Mouse (Mus musculus) layer of hippocampus, adult 2 months (tissue): ENCODE measurements around the gene Cux2. TPM values are rescaled to one million over a fixed set of nuclear protein-coding genes. Genes with fewer than 3 reads are reported as not detected.

Source experiments
- DNase-seq, 2 experiments: peaks; one replicate each; pipeline ENCODE4 v3.0.0; 2022; ENCODE audit warnings: low spot score in 2 of 2
- H3K27ac ChIP-seq: fragments of 200-600 bp; 2 replicates; pipeline ENCODE4 v1.8.1; 2022
- H3K4me3 ChIP-seq: fragments of 200-600 bp; 2 replicates; pipeline ENCODE4 v1.8.1; 2022; ENCODE audit warnings: mild to moderate bottlenecking
- CTCF ChIP-seq: fragments of 200-600 bp; conservative IDR thresholded peaks from 2 replicates; pipeline ENCODE4 v1.8.1; 2022; ENCODE audit warnings: antibody characterized with exemption, mild to moderate bottlenecking, moderate library complexity
- total RNA-seq, 2 experiments: library from RNA; stranded (reverse); gene quantifications; 2 replicates each; pipeline ENCODE4 v1.2.3; 2021

Gene Cux2
- total RNA-seq, 2 experiments from 2014 or later = 30.0 to 30.9 TPM

DNA sequence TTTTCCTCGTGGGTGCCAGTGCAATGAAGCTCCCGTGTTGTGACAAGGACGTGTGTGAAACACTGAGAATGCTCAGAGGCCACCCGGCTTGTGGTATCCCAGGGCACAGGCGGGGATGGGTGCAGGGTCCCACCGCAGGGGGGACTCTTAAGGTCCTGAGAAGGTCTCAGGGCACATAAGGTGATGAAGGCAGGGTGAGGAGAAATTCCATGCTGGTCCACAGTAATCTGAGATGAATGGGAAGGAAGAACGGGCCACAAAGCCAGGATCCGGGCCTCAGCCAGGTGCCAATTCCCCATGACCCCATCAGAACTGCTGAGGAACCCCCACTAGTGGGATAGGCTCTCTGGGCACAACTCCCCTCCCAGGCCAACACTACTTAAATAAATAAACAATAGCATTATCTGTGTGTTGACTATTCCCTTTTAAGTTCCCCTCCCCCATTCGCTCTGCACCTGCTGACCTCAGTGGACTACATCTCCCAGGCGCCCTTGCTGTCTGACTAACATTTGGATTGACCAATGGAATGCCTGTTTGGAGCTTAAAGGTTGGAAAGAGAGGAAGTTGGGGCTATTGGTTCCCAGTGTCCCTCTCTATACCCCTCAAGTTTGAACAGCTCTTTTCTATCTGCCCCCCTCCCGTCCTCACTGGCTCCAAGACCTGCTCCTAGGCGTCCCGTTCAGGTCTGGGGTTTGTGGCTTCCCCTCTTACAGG is 4.4 kb upstream of the Cux2 start:
- TF ChIP-seq CTCF = no peak
- peak overlapping the region; percentile 37; the same call in 1 of the 2 replicates for H3K27ac ChIP-seq
- H3K4me3 ChIP-seq = 0 out of 2 replicates have a peak overlapping the region, but pooled peaks have one; percentile 7
- DNase-seq = peak in 1 of 2 experiments; percentile 42

DNA sequence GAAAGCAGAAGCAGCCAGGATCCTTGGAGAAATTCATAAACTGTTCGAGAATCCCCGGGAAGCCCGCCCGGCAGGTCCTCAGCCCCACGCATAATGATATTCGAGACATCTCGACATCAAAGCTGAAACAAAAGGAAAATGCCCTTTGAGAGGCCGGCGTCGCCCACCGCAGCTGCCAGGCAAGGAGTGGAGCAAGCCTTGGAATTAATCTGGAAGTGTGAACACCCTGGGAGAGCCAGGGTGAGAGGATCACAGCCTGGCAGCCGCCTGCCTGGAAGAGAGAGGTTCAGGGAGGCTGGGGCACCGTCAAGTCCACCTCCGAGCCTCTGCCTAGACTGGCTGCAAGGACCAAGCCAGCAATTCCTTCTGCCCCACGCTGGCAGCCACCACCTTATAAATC is 3.7 kb upstream of the Cux2 start:
- DNase-seq = no peak
- H3K27ac ChIP-seq = no peak overlapping the region
- no peak for TF ChIP-seq CTCF
- no peak overlapping the region for H3K4me3 ChIP-seq

DNA sequence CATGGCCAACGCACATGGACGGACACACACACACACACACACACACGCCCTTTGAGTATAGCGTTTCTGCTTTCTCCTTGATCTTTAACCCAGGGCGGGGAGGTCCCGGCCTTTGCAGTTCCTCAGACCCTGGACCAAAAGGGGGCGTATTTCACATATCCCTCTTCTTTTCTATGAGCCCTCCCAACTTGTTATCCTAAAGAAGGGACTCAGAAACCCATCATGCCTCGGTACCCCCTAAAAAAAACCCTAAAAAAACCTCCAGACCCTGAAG is 867 bp upstream of the Cux2 start:
- DNase-seq = no peak
- no peak for TF ChIP-seq CTCF
- no peak overlapping the region for H3K27ac ChIP-seq
- no peak overlapping the region; the same call in 1 of the 2 replicates for H3K4me3 ChIP-seq

- DNase-seq = peak in 1 of 2 experiments; percentile 35
- Histone ChIP-seq H3K27ac (peak overlapping the region; percentile 53), H3K4me3 (peak overlapping the region; percentile 62)
- no peak for TF ChIP-seq CTCF
Observed at GRCm38 (mm10) chr5:122049664-122050016, 262 bp downstream of the Cux2 start.

DNA sequence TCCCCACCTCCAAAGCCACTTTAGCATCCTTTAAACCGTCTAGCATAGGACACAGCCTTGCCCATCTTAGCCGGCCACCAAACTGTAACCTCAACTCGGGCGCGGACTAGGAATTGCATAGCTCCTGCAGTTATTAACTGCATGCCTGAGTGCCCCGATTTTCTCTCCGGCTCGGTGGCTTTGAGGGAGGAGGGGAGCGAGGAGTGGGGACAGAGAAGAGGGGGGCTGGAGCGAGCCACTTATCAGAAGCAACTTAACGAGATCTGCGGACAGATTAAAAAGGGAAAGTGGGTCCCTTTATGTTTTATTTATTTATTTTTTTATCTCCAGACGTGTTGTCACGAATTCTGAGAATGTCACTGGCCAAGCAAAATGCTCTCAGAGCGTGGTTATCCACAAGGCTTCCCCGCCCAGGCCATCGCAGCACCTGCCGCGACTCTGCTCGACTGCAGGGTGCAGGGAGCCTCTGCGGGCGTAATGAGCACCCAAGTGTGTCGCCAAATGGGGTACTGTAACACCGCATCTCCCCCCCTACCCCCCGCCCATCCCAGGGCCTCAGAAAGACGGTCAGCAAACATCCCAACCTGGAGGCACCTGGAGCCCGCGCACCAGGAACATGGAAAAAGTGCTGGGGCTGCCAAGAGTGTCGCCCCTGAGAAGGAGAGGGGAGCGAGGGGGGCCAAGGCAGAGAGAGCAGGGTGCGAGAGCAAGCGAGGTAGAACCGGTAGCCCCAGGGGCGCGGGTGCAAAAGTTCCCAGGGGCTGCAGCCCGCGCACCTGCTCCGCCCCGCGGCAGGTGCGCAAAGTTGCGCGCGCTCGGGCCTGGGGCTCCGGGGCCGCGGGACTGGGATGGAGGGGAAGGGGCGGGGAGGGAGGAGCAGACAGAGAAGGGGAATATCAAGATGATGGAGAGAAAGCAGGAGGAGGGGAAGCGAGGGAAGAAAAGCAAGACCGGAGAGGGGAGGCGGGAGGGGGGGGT is 927 bp downstream of the Cux2 start:
- H3K27ac ChIP-seq = peak overlapping the region; percentile 53; the same call in 1 of the 2 replicates
- DNase-seq = no peak
- peak overlapping the region; percentile 62 for H3K4me3 ChIP-seq
- TF ChIP-seq CTCF = no peak

GRCm38 (mm10) chr5:122048252-122048651 is 1.6 kb downstream of the Cux2 start:
- H3K4me3 ChIP-seq = peak overlapping the region; percentile 62; the same call in 1 of the 2 replicates
- no peak for TF ChIP-seq CTCF
- DNase-seq = no peak
- H3K27ac ChIP-seq = peak overlapping the region; percentile 28; the same call in 1 of the 2 replicates

- TF ChIP-seq CTCF = no peak
- no peak for DNase-seq
- Histone ChIP-seq H3K4me3 (peak overlapping the region; percentile 62; the same call in 1 of the 2 replicates), H3K27ac (peak overlapping the region; percentile 28; the same call in 1 of the 2 replicates)
Observed at GRCm38 (mm10) chr5:122047791-122048190, 2.1 kb downstream of the Cux2 start.

GRCm38 (mm10) chr5:122043567-122043966 is 6.3 kb downstream of the Cux2 start:
- Histone ChIP-seq H3K27ac (no peak overlapping the region), H3K4me3 (no peak overlapping the region)
- DNase-seq = no peak
- no peak for TF ChIP-seq CTCF

GRCm38 (mm10) chr5:122035278-122035677 is 14.6 kb downstream of the Cux2 start:
- no peak for DNase-seq
- H3K4me3 ChIP-seq = no peak overlapping the region
- TF ChIP-seq CTCF = no peak
- no peak overlapping the region for H3K27ac ChIP-seq

- no peak overlapping the region for H3K4me3 ChIP-seq
- DNase-seq = no peak
- no peak for TF ChIP-seq CTCF
- no peak overlapping the region for H3K27ac ChIP-seq
Observed at GRCm38 (mm10) chr5:122033167-122033478, 16.8 kb downstream of the Cux2 start.

- no peak overlapping the region for H3K27ac ChIP-seq
- DNase-seq = no peak
- no peak overlapping the region for H3K4me3 ChIP-seq
- TF ChIP-seq CTCF = no peak
Observed at GRCm38 (mm10) chr5:122032471-122033166, 17.3 kb downstream of the Cux2 start.

DNA sequence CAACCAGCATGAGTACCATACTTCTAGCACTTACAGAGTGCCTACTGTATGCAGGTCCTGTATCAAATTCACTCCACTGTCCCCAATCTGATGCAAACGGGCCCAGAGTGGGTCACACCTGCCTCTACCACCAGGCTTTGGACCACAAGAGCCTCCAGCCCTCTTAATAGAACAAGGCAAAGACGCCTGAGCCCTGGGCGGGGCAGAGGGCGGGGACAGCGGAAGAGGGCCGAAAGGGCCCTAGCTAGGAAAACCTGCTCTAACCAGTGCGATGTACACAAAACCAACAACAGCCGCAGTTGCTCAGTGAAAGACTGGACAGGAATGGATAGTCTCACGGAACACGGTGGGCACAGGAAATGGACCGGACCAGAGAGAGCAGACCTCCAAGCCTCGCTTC is 18.8 kb downstream of the Cux2 start:
- Histone ChIP-seq H3K27ac (no peak overlapping the region), H3K4me3 (no peak overlapping the region)
- TF ChIP-seq CTCF = no peak
- DNase-seq = no peak

DNA sequence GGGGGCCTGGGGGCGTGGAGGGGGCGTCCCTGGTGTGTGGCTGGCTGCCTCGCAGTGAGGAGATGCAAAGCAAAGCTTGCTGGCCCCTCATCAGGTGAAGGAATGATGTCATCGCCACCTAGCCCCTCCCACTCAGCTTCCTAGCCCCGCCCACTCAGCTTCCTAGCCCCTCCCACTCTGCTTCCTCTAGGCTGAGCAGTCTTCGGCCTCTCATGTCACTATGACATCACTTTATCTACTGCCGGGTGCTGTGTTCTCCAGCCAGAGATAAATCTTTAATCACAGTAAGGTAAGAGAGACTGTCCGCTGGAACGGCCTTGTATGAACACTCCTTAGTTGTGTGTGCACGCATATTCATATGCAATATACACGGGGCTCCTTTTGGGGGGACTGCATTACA is 19.3 kb downstream of the Cux2 start:
- Histone ChIP-seq H3K27ac (no peak overlapping the region), H3K4me3 (no peak overlapping the region)
- no peak for TF ChIP-seq CTCF
- DNase-seq = no peak
